In genomic region chr15:83010990-83011664, GRCm38 (mm10) we compare ENCODE assay signal across 8 mouse cellular contexts. TPM values are rescaled to one million over a fixed set of nuclear protein-coding genes. Genes with fewer than 3 reads are reported as not detected.
DNase-seq lines count a peak whose midpoint lies in the region; ATAC-seq and TF ChIP-seq lines count a peak whose summit lies in the region.

No protein-coding gene starts in this region.

- no peaks in the 10 kb centered on the region for H3K36me3 ChIP-seq in heart, embryonic 13.5 days
- H3K36me3 ChIP-seq in midbrain, postnatal 0 days (ENCODE audit: insufficient read depth, low read length) = no peaks in the 10 kb centered on the region

- peak overlapping the region; percentile 55 for H3K9ac ChIP-seq in heart, embryonic 13.5 days
- H3K9ac ChIP-seq in midbrain, postnatal 0 days (replicated peaks; ENCODE audit: low read length, poor library complexity, severe bottlenecking) = no peak overlapping the region; the same call in 1 of the 2 replicates

- 0 out of 2 replicates have a peak overlapping the region, but pooled peaks have one; percentile 15 for H3K4me3 ChIP-seq in heart, embryonic 13.5 days
- H3K4me3 ChIP-seq in midbrain, postnatal 0 days (ENCODE audit: low read depth, low read length) = no peak overlapping the region

- 16% methylated on average over 15 of the region's 15 CpGs for WGBS in heart, embryonic 13.5 days
- WGBS in midbrain, postnatal 0 days = 14% methylated on average over 15 of the region's 15 CpGs

- TF ChIP-seq CTCF in midbrain, postnatal 0 days (IDR thresholded peaks at IDR 0.05) = peak; percentile 45

- peak overlapping the region; percentile 82 for H3K27ac ChIP-seq in heart, embryonic 13.5 days (replicated peaks)
- no peak overlapping the region for H3K27ac ChIP-seq in midbrain, postnatal 0 days (ENCODE audit: low read depth, low read length)

- peak overlapping the region; percentile 55 for H3K4me2 ChIP-seq in heart, embryonic 13.5 days
- no peak overlapping the region for H3K4me2 ChIP-seq in midbrain, postnatal 0 days (ENCODE audit: low read depth, low read length, poor library complexity, severe bottlenecking)

- peak; percentile 67; the same call in 1 of the 2 replicates for ATAC-seq in heart, embryonic 13.5 days (ENCODE audit: extremely low read depth, insufficient number of reproducible peaks, low FRiP score, low TSS enrichment)
- peak; percentile 52; the same call in 1 of the 2 replicates for ATAC-seq in midbrain, postnatal 0 days (ENCODE audit: low FRiP score)

- H3K27me3 ChIP-seq in heart, embryonic 13.5 days (replicated peaks) = peaks cover 40% of the 10 kb centered on the region
- peaks cover 6% of the 10 kb centered on the region; the same call in 1 of the 2 replicates for H3K27me3 ChIP-seq in midbrain, postnatal 0 days (ENCODE audit: insufficient read depth, low read length)

- no peaks in the 10 kb centered on the region for H3K9me3 ChIP-seq in heart, embryonic 13.5 days
- H3K9me3 ChIP-seq in midbrain, postnatal 0 days (ENCODE audit: low read length) = no peaks in the 10 kb centered on the region

- peaks cover 52% of the 10 kb centered on the region for H3K4me1 ChIP-seq in heart, embryonic 13.5 days
- peaks cover 10% of the 10 kb centered on the region; the same call in 1 of the 2 replicates for H3K4me1 ChIP-seq in midbrain, postnatal 0 days (ENCODE audit: insufficient read depth, low read length)

- peak; percentile 23 for DNase-seq in cerebellum, adult 18-20 months
- no peak for DNase-seq in cerebellum, adult 11-12 months
- DNase-seq in embryo, embryonic 11 days = peak; percentile 64
- peak; percentile 85 to 86 for DNase-seq in layer of hippocampus, adult 8-10 months (ENCODE audit: low spot score in 2 of 2)
- DNase-seq in midbrain, postnatal 0 days (ENCODE audit: low spot score) = peak; percentile 92
- DNase-seq in c-Kit-positive CD71-positive TER-119-positive erythroid progenitor cells, embryonic 14.5 days (ENCODE audit: low spot score) = no peak
- DNase-seq in spleen, adult 12 weeks (ENCODE audit: low spot score) = no peak

RNA-seq across cellular contexts. Expression of gene Nfam1, which starts 22.0 kb away (rescaled TPM):
- polyA plus RNA-seq in heart, embryonic 13.5 days (2015; fragmentation: Nextera tagmentation; extraction: Ambion mirVana) = 2.0 and 2.1 TPM in 2 replicates
- total RNA-seq in layer of hippocampus, adult 8-10 months (2022) = 1 to 10 TPM; 1.7 to 6.2 (median 3.5) TPM
- total RNA-seq in midbrain, postnatal 0 days (2014; rRNA removed) = 3.3 and 4.1 TPM in 2 replicates
- 1.9 and 2.6 TPM in 2 replicates for polyA plus RNA-seq in midbrain, postnatal 0 days (2015; fragmentation: Nextera tagmentation; extraction: Ambion mirVana)

RNA-seq across cellular contexts. Expression of gene Tcf20, which starts 23.5 kb away (rescaled TPM):
- polyA plus RNA-seq in heart, embryonic 13.5 days (2015; fragmentation: Nextera tagmentation; extraction: Ambion mirVana) = 4.6 and 4.8 TPM in 2 replicates
- 100 to 1,000 TPM; 192 to 215 (median 201) TPM for total RNA-seq in layer of hippocampus, adult 8-10 months (2022)
- total RNA-seq in midbrain, postnatal 0 days (2014; rRNA removed) = 125 and 131 TPM in 2 replicates
- 10.6 and 11.8 TPM in 2 replicates for polyA plus RNA-seq in midbrain, postnatal 0 days (2015; fragmentation: Nextera tagmentation; extraction: Ambion mirVana)

Comparison
In these comparisons a context has a peak if more than half of its experiments do, and no peak if none do; other contexts are left out.
1. DNase-seq: peak in cerebellum, adult 18-20 months (2 of 2), embryo, embryonic 11 days (single experiment), layer of hippocampus, adult 8-10 months (2 of 2) and midbrain, postnatal 0 days (single experiment); none in cerebellum, adult 11-12 months (single experiment), c-Kit-positive CD71-positive TER-119-positive erythroid progenitor cells, embryonic 14.5 days (single experiment) and spleen, adult 12 weeks (single experiment).